Mouse (Mus musculus) intestine, embryonic 15.5 days (tissue): ENCODE measurements at regions not wholly inside any gene's neighbourhood (a gene's known extent, or its start where the extent isn't known, plus 50 kb on each side); places are given as distances from the start of the nearest gene placed in this dataset.

Source experiments
- ATAC-seq: fragments of 200-750 bp; cut with Nextera tagmentation; 2 replicates; pipeline ENCODE4 v1.8.0; 2017; ENCODE audit warnings: moderate TSS enrichment, moderate library complexity
- H3K27ac ChIP-seq: fragments of 300-500 bp; sonication (generic); 2 replicates; pipeline ENCODE4 v1.5.1; 2015; ENCODE audit warnings: mild to moderate bottlenecking, inconsistent platforms
- H3K27me3 ChIP-seq: fragments of 300-500 bp; sonication (generic); replicated peaks from 2 replicates; pipeline ENCODE4 v1.6.1; 2015; ENCODE audit warnings: inconsistent platforms
- H3K36me3 ChIP-seq: fragments of 300-500 bp; sonication (generic); 2 replicates; pipeline ENCODE4 v1.6.1; 2015; ENCODE audit warnings: inconsistent platforms
- H3K4me1 ChIP-seq: fragments of 300-500 bp; sonication (generic); replicated peaks from 2 replicates; pipeline ENCODE4 v1.6.1; 2015; ENCODE audit warnings: inconsistent platforms
- H3K4me2 ChIP-seq: fragments of 300-500 bp; sonication (generic); replicated peaks from 2 replicates; pipeline ENCODE4 v1.6.1; 2015; ENCODE audit warnings: mild to moderate bottlenecking, inconsistent platforms
- H3K4me3 ChIP-seq: fragments of 300-500 bp; sonication (generic); replicated peaks from 2 replicates; pipeline ENCODE4 v1.5.1; 2015; ENCODE audit warnings: inconsistent platforms
- H3K9ac ChIP-seq: fragments of 300-500 bp; sonication (generic); 2 replicates; pipeline ENCODE4 v1.6.1; 2015; ENCODE audit warnings: inconsistent platforms
- H3K9me3 ChIP-seq: fragments of 300-500 bp; sonication (generic); 2 replicates; pipeline ENCODE4 v1.6.1; 2016; ENCODE audit warnings: inconsistent platforms
- WGBS: fragments of 180-500 bp; shearing (Covaris S2); methylation state at CpG from one replicate; pipeline ENCODE4 v1.1.7; 2015; 5-methylcytosine and 5-hydroxymethylcytosine counted together

GRCm38 (mm10) chr13:54882781-54883180 is 66.4 kb upstream of the Unc5a start:
- 44% methylated on average over 9 of the region's 9 CpGs for WGBS
- H3K4me2 ChIP-seq: no peak overlapping the region
- no peak overlapping the region for H3K27ac ChIP-seq

GRCm38 (mm10) chr13:54883748-54884708 is 65.2 kb upstream of the Unc5a start:
- no peak overlapping the region for H3K9ac ChIP-seq
- peaks cover 9% of the 10 kb centered on the region for H3K27me3 ChIP-seq
- no peaks in the 10 kb centered on the region for H3K36me3 ChIP-seq
- H3K9me3 ChIP-seq: no peaks in the 10 kb centered on the region
- H3K4me3 ChIP-seq: no peak overlapping the region
- no peak overlapping the region for H3K27ac ChIP-seq
- no peaks in the 10 kb centered on the region for H3K4me1 ChIP-seq
- no peak overlapping the region for H3K4me2 ChIP-seq
- ATAC-seq: peak; percentile 28; the same call in 1 of the 2 replicates
- 53% methylated on average over 17 of the region's 17 CpGs for WGBS

More at GRCm38 (mm10) chr13:54882781-54883180, 66.4 kb upstream of the Unc5a start:
- Histone ChIP-seq H3K27me3 (peaks cover 9% of the 10 kb centered on the region), H3K4me1 (no peaks in the 10 kb centered on the region), H3K4me3 (no peak overlapping the region), H3K9ac (no peak overlapping the region), H3K9me3 (no peaks in the 10 kb centered on the region), H3K36me3 (no peaks in the 10 kb centered on the region)
- ATAC-seq: no peak

- Histone ChIP-seq H3K9ac (no peak overlapping the region), H3K9me3 (no peaks in the 10 kb centered on the region), H3K4me1 (no peaks in the 10 kb centered on the region), H3K36me3 (no peaks in the 10 kb centered on the region), H3K27ac (no peak overlapping the region), H3K4me2 (no peak overlapping the region), H3K4me3 (no peak overlapping the region), H3K27me3 (peaks cover 9% of the 10 kb centered on the region)
- no peak for ATAC-seq
- WGBS: 57% methylated on average over 14 of the region's 14 CpGs
These were observed 64.3 kb upstream of the Unc5a start for GRCm38 (mm10) chr13:54884709-54885460.

GRCm38 (mm10) chr13:54887366-54887921 is 61.8 kb upstream of the Unc5a start:
- no peak for ATAC-seq
- no peak overlapping the region for H3K4me3 ChIP-seq
- H3K36me3 ChIP-seq: no peaks in the 10 kb centered on the region
- no peaks in the 10 kb centered on the region for H3K9me3 ChIP-seq
- H3K4me2 ChIP-seq: peak overlapping the region; percentile 28
- no peak overlapping the region for H3K27ac ChIP-seq
- WGBS: 12% methylated on average over 17 of the region's 18 CpGs
- H3K27me3 ChIP-seq: peaks cover 9% of the 10 kb centered on the region
- H3K9ac ChIP-seq: no peak overlapping the region
- no peaks in the 10 kb centered on the region for H3K4me1 ChIP-seq

- Histone ChIP-seq H3K9me3 (no peaks in the 10 kb centered on the region), H3K36me3 (no peaks in the 10 kb centered on the region), H3K27me3 (peaks cover 9% of the 10 kb centered on the region), H3K4me2 (no peak overlapping the region), H3K4me3 (no peak overlapping the region), H3K4me1 (no peaks in the 10 kb centered on the region), H3K27ac (no peak overlapping the region), H3K9ac (no peak overlapping the region)
- WGBS: 57% methylated on average over 5 of the region's 5 CpGs
- no peak for ATAC-seq
These were observed 61.2 kb upstream of the Unc5a start for GRCm38 (mm10) chr13:54888021-54888420.

- H3K4me2 ChIP-seq: no peak overlapping the region
- WGBS: 78% methylated on average over 8 of the region's 8 CpGs
- no peak overlapping the region for H3K4me3 ChIP-seq
- H3K9ac ChIP-seq: no peak overlapping the region
- H3K27ac ChIP-seq: no peak overlapping the region
- peaks cover 9% of the 10 kb centered on the region for H3K27me3 ChIP-seq
- H3K9me3 ChIP-seq: no peaks in the 10 kb centered on the region
- no peaks in the 10 kb centered on the region for H3K36me3 ChIP-seq
- no peaks in the 10 kb centered on the region for H3K4me1 ChIP-seq
- ATAC-seq: no peak
These were observed 59.4 kb upstream of the Unc5a start for GRCm38 (mm10) chr13:54889684-54890399.

GRCm38 (mm10) chr13:54892572-54892971 is 56.6 kb upstream of the Unc5a start:
- Histone ChIP-seq H3K9ac (no peak overlapping the region), H3K27ac (no peak overlapping the region), H3K27me3 (peaks cover 2% of the 10 kb centered on the region; the same call in 1 of the 2 replicates), H3K4me2 (no peak overlapping the region), H3K4me3 (no peak overlapping the region), H3K9me3 (no peaks in the 10 kb centered on the region), H3K36me3 (no peaks in the 10 kb centered on the region), H3K4me1 (no peaks in the 10 kb centered on the region)
- no peak for ATAC-seq
- WGBS: 63% methylated on average over 1 of the region's 1 CpGs

- Histone ChIP-seq H3K36me3 (no peaks in the 10 kb centered on the region), H3K4me1 (no peaks in the 10 kb centered on the region), H3K4me2 (no peak overlapping the region), H3K9me3 (no peaks in the 10 kb centered on the region), H3K27me3 (no peaks in the 10 kb centered on the region), H3K27ac (no peak overlapping the region), H3K4me3 (no peak overlapping the region), H3K9ac (no peak overlapping the region)
- ATAC-seq: no peak
- 41% methylated on average over 7 of the region's 7 CpGs for WGBS
These were observed 55.6 kb upstream of the Unc5a start for GRCm38 (mm10) chr13:54893651-54894050.

GRCm38 (mm10) chr13:54895981-54896380 is 53.2 kb upstream of the Unc5a start:
- WGBS: 80% methylated on average over 5 of the region's 5 CpGs
- Histone ChIP-seq H3K4me3 (no peak overlapping the region), H3K9ac (no peak overlapping the region), H3K27me3 (no peaks in the 10 kb centered on the region), H3K9me3 (no peaks in the 10 kb centered on the region), H3K4me2 (no peak overlapping the region), H3K27ac (no peak overlapping the region), H3K36me3 (no peaks in the 10 kb centered on the region), H3K4me1 (no peaks in the 10 kb centered on the region)
- ATAC-seq: no peak
